Mouse (Mus musculus): ENCODE measurements at regions not wholly inside any gene's neighbourhood (a gene's known extent, or its start where the extent isn't known, plus 50 kb on each side); places are given as distances from the start of the nearest gene placed in this dataset.
A peak's percentile ranks its signal among the peaks of the same experiment; 100 is the strongest.

- peak; percentile 63 for DNase-seq
Observed at GRCm38 (mm10) chr11:64579826-64580225, 143.4 kb upstream of the F930015N05Rik start.

- DNase-seq = no peak
Observed at GRCm38 (mm10) chr11:64586056-64586455, 149.6 kb upstream of the F930015N05Rik start.

GRCm38 (mm10) chr11:64587034-64587710, 150.7 kb upstream of the F930015N05Rik start:
- DNase-seq = no peak

GRCm38 (mm10) chr11:64587751-64588600, 151.5 kb upstream of the F930015N05Rik start:
- peak; percentile 54 for DNase-seq

- no peak for DNase-seq
Observed at GRCm38 (mm10) chr11:64588601-64588989, 152.1 kb upstream of the F930015N05Rik start.

GRCm38 (mm10) chr11:64589026-64589425, 152.6 kb upstream of the F930015N05Rik start:
- peak; percentile 40 for DNase-seq

- DNase-seq = no peak
Observed at GRCm38 (mm10) chr11:64590091-64590490, 153.6 kb upstream of the F930015N05Rik start.

GRCm38 (mm10) chr11:64592253-64592652, 155.8 kb upstream of the F930015N05Rik start:
- DNase-seq = no peak

- DNase-seq = no peak
Observed at GRCm38 (mm10) chr11:64597305-64597704, 160.9 kb upstream of the F930015N05Rik start.

- peak; percentile 75 for DNase-seq
Observed at GRCm38 (mm10) chr11:64599178-64599577, 162.7 kb upstream of the F930015N05Rik start.

GRCm38 (mm10) chr11:64600201-64601102, 164.0 kb upstream of the F930015N05Rik start:
- DNase-seq = peak; percentile 60

GRCm38 (mm10) chr11:64609043-64609442, 172.6 kb upstream of the F930015N05Rik start:
- no peak for DNase-seq

GRCm38 (mm10) chr11:64610724-64611123, 174.3 kb upstream of the F930015N05Rik start:
- DNase-seq = no peak

GRCm38 (mm10) chr11:64615140-64615539, 178.7 kb upstream of the F930015N05Rik start:
- no peak for DNase-seq

- peak; percentile 50 for DNase-seq
Observed at GRCm38 (mm10) chr11:64618631-64619385, 182.4 kb upstream of the F930015N05Rik start.

GRCm38 (mm10) chr11:64627180-64627579, 190.7 kb upstream of the F930015N05Rik start:
- DNase-seq = no peak

- no peak for DNase-seq
Observed at GRCm38 (mm10) chr11:64640947-64641346, 204.5 kb upstream of the F930015N05Rik start.

- DNase-seq = no peak
Observed at GRCm38 (mm10) chr11:64643171-64643570, 206.7 kb upstream of the F930015N05Rik start.

GRCm38 (mm10) chr11:64647938-64648337, 211.5 kb upstream of the F930015N05Rik start:
- DNase-seq = no peak

GRCm38 (mm10) chr11:64650571-64651282, 214.3 kb upstream of the F930015N05Rik start:
- no peak for DNase-seq

- DNase-seq = no peak
Observed at GRCm38 (mm10) chr11:64652811-64653210, 216.4 kb upstream of the F930015N05Rik start.
